8 mouse cellular contexts compared by ENCODE assay signal in genomic region chr1:55362634-55363033, GRCm38 (mm10). TPM values are rescaled to one million over a fixed set of nuclear protein-coding genes. Genes with fewer than 3 reads are reported as not detected.
A peak's percentile ranks its signal among the peaks of the same experiment; 100 is the strongest.
DNase-seq lines count a peak whose midpoint lies in the region; ATAC-seq lines count a peak whose summit lies in the region.

No protein-coding gene starts in this region.

- ATAC-seq in liver, embryonic 13.5 days (ENCODE audit: low read depth): no peak
- ATAC-seq in monocyte, adult 5-6 weeks (replicated peaks; ENCODE audit: insufficient number of reproducible peaks, low FRiP score, low TSS enrichment, poor library complexity, severe bottlenecking): no peak

- no peak overlapping the region for H3K9ac ChIP-seq in liver, embryonic 13.5 days

- peak overlapping the region; percentile 58; the same call in 1 of the 2 replicates for H3K4me3 ChIP-seq in liver, embryonic 13.5 days (replicated peaks)

- DNase-seq in heart, adult 11 months: peak; percentile 68
- no peak for DNase-seq in heart, adult 18-20 months
- DNase-seq in thymus, postnatal 14 days: peak; percentile 35
- DNase-seq in thymus, postnatal 25 days: no peak
- no peak for DNase-seq in liver, embryonic 13.5 days
- no peak for DNase-seq in cerebellum, adult 11 months
- no peak for DNase-seq in left cerebral cortex, postnatal 25 days (ENCODE audit: low spot score in 2 of 2)

- intact Hi-C loops in left cerebral cortex, postnatal 25 days (cut with DNase I): no loop called here

- peaks cover 25% of the 10 kb centered on the region for H3K27me3 ChIP-seq in liver, embryonic 13.5 days

- H3K4me1 ChIP-seq in liver, embryonic 13.5 days (replicated peaks): peaks cover 9% of the 10 kb centered on the region

- H3K9me3 ChIP-seq in liver, embryonic 13.5 days (replicated peaks): peaks cover 8% of the 10 kb centered on the region; the same call in 1 of the 2 replicates

- no peaks in the 10 kb centered on the region for H3K36me3 ChIP-seq in liver, embryonic 13.5 days

- 39% methylated on average over 46 of the region's 49 CpGs for WGBS in liver, embryonic 13.5 days (ENCODE audit: insufficient replicate concordance)

- peak overlapping the region; percentile 69 for H3K4me2 ChIP-seq in liver, embryonic 13.5 days

- H3K27ac ChIP-seq in liver, embryonic 13.5 days: no peak overlapping the region

RNA-seq across cellular contexts. Expression of gene Boll, which starts 0.6 kb away (rescaled TPM):
- not detected for total RNA-seq in heart, adult 18-20 months (2021)
- polyA plus RNA-seq in liver, embryonic 13.5 days (2015; fragmentation: Nextera tagmentation; extraction: Ambion mirVana): 0.08 TPM in 1 of 2 replicates, not detected in the other
- total RNA-seq in monocyte, adult 5-6 weeks (2017): 0.21 to 0.68 TPM in 2 of 3 replicates, not detected in the other
- under 1 TPM in 1 of 2 experiments, not detected in 1; 0.41 TPM for total RNA-seq in left cerebral cortex, postnatal 25 days (2021)

RNA-seq across cellular contexts. Expression of gene Plcl1, which starts 43.1 kb away (rescaled TPM):
- 1 to 10 TPM; 2.7 to 3.3 TPM for total RNA-seq in heart, adult 18-20 months (2021)
- 0.13 and 0.19 TPM in 2 replicates for polyA plus RNA-seq in liver, embryonic 13.5 days (2015; fragmentation: Nextera tagmentation; extraction: Ambion mirVana)
- 0.32 to 1.9 TPM (median 1.5 TPM) in 3 replicates for total RNA-seq in monocyte, adult 5-6 weeks (2017)
- 10 to 100 TPM; 23.1 to 25.4 TPM for total RNA-seq in left cerebral cortex, postnatal 25 days (2021)

Comparison
In these comparisons a context has a peak if more than half of its experiments do, and no peak if none do; other contexts are left out.
1. DNase-seq: peak in heart, adult 11 months (single experiment) and thymus, postnatal 14 days (single experiment); none in heart, adult 18-20 months (0 of 2), thymus, postnatal 25 days (single experiment), liver, embryonic 13.5 days (single experiment), cerebellum, adult 11 months (single experiment) and left cerebral cortex, postnatal 25 days (0 of 2).